Mouse (Mus musculus): ENCODE measurements at regions not wholly inside any gene's neighbourhood (a gene's known extent, or its start where the extent isn't known, plus 50 kb on each side); places are given as distances from the start of the nearest gene placed in this dataset.

DNA sequence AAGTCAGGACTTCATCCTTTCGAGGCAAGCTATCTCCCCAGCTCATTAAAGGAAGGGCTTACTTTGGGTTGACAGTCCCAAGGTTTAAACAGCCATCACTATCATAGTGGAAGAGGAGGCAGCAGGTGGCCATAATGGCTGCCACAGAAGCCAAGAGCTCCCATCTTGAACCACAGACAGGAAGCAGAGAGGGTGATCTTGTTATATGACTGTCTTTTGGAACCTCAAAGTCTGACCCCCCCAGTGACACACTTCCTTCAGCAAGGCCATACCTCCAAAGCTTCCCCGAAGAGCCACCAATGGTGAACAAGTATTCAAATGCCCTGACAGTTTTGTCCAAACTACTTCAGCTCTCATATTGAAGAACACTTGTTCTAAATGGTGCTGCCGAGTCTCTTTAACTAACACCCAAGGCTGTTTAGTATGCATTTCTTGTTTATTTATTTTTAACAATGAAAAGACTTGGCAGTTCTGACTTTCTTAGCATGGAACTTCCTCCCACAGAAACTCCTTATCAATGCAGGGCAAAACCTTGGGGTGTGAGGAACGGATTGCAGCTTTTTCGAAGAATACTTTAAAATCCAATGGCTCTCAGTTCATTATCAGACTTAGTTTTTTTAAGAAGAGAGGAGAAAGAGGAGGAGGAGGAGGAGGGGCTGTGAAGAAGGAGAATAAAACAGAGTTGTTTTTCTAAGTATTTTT lies 79.8 kb upstream of the Tnik start:
- DNase-seq (ENCODE audit: extremely low read depth, insufficient read length, low spot score), result no peak

DNA sequence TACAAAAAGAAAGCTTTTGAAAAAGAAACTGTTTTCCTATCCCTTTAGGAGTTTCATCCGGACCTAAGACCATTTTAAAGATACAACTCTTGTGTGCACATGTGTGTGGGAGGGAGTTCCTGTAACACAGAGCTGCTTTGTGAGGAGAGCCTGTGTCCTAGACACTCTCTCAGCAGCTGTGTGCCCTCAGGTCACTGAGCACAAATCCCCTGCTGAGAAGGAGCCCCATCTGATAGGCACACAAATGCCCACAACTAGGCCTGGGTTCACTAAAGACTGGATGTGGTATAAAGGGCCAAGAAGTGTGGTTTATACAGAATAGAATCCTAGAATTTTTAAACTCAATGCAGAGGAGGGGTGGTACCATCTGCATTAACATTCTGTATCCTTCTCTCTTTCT lies 77.5 kb upstream of the Tnik start:
- DNase-seq (ENCODE audit: extremely low read depth, insufficient read length, low spot score), result no peak

DNA sequence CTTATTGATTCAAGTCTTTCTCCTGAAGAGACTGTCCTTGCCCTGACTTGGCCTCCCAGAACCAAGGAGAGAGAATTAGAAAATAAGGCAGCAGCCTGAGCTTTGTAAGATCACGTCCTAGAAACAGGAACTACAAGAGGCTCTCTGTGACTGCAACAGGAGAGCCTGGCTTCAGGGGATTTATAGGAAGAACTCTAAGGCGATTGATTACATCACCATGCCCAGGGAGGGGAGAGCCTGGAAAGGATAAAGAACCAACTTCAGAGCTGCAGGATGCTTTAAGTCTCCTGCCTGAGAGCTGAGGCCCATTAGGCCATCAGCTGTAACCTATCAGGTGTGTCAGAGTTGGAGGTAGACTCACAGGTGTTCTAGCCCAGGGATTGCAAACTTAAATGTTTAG lies 77.1 kb upstream of the Tnik start:
- no peak for DNase-seq (ENCODE audit: extremely low read depth, insufficient read length, low spot score)

DNA sequence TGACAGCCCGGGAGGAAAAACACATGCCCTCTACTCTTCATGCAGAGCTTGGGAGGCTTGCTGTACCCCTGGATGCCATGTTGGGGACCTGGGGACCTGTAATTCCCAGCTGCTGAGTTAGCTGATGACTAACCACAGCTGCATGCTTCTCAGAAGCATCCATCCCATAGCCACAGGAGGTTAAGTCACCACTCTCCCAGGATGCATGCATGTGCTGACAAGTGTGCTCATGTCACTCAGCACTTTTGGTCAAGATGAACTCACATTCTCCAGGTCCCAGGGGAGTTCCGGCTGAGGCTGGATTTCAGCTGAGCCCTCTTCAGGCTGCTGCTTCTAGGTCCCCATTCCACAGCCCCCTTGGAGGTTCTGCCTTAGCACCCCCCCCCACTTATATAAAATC lies 73.6 kb upstream of the Tnik start:
- peak; percentile 14 for DNase-seq (ENCODE audit: extremely low read depth, insufficient read length, low spot score)

DNA sequence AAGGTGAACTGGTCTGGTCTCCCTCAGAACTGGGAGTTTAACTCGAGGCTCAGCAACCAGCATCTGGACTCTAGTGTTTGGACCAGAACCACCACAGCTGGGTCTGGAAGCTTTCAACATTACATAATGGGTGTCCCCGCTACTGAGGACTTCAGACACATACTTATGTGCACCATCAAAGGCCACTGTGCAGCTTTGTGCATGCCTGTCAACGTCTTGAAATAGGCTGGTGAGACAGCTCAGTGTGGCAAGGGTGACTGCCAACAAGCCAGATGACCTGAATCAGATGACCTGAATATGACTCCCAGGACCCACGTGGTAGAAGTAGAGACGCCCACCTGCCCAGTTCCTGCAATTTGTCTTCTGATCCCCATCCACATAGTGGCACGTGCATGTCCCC lies 72.8 kb upstream of the Tnik start:
- no peak for DNase-seq (ENCODE audit: extremely low read depth, insufficient read length, low spot score)

DNA sequence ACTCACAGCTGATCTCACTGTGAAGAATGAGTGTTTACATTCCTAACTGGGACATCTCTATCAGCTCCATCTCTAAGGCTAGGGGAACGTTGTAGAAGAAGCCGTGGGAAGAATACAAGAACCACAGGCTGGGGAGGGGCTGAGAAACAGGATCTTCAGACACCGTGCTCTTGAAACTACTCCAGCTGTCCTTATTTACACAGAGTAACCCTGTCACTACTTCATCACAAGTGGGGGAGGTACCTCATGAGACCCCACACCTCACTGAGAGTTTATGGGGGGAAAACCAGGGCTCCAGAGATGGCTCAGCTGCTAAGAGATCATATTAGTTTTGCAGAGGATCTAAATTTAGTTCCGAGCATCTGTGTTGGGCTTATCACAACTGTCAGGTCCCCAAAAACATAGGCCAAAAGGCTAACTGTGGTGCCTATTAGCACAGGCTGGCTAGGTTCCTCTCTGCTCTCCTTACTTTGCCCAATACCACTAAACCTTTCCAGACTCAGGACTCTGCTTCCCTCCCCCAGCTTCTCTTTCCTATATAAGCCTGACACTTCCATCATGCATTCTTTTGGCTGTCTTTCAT lies 68.5 kb upstream of the Tnik start:
- no peak for DNase-seq (ENCODE audit: extremely low read depth, insufficient read length, low spot score)

DNA sequence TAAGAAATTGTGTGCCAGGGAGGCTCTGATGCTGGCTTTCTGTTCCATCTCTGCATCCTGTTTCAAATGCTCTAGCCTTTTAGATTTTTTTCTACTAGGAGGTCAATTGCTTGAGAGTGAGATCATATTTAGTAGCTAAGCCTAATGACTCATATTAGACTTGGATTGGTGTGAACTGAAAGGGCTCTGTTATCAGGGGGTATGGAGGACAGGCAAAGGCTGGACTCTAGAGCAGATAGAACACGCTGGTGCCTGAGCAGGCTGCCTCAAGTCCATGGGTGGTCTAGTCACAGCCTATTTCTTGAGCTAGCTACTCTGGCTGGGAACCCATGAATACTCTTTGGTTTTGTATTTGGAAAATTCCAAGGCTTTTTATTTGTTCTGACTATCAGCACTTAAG lies 66.2 kb upstream of the Tnik start:
- no peak for DNase-seq (ENCODE audit: extremely low read depth, insufficient read length, low spot score)

DNA sequence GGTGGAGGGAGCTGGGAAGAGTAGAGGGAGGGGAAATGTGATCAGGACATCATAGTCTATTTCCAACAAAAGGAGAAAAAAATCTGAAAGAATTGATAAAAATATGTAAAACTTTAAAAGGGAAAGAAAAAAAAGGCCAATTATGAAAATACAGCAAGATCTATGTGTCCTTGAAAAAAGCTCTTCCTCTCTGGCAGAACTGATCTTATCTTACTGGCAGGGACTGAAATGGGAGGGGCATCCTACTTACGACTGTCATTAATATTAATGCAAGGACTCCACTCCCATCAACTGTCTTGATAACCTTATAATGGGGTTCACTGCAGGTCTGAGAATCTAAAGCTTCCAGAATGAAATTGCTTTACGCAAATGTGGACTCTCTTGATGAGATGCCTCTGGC lies 53.7 kb upstream of the Tnik start:
- DNase-seq (ENCODE audit: extremely low read depth, insufficient read length, low spot score), result no peak

DNA sequence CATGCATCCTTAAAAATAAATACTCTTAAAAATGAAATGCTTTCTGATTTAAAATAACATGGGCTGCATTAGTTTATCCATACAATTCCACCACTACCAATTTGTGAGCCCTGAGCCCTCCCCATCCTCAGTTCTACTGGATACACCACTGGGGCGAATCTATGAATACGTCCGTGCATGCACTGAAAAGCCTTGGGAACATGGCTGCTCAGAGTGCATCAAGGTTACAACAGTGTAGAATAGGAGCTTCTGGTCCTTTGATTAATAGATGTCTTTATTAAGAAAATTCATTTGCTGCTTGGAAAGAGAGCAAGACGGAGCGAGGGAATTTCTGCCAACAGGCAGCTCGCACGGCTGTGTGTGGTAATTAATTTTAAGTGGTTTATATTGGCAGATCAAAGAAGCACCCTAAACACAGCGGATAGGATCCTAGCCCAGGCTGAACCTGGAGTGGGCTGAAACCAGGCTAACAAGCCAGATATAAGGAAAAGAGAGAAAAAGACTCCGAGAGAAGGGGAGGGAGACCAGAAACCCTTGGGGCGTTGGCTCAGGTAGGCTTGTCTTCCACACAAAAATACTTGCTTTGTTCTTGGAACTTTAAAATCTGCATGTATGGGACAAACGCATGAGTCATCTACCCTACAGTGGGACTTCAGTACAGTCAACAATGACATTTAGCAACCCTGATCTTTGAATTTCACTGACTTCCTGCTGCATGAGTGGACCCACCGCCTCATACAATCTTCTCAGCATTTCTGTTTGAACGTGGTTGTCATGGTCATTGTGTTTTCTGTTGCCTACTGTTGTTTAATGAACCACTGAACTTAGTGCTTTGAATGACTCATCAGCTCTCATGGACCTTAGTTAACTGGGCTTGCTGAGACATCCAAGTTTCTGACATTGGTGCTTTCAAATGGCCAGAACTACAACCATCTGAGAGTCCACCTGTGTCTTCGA lies 51.9 kb upstream of the Tnik start:
- DNase-seq (ENCODE audit: extremely low read depth, insufficient read length, low spot score), result no peak
